Mouse (Mus musculus) layer of hippocampus, postnatal 10 days (tissue): ENCODE results near the gene Hcrtr2. TPM values are rescaled to one million over a fixed set of nuclear protein-coding genes. Genes with fewer than 3 reads are reported as not detected.

ENCODE experiments used
- DNase-seq, 2 experiments: peaks; one replicate each; pipeline ENCODE4 v3.0.0; 2021; ENCODE audit warnings: low spot score in 2 of 2
- long read RNA-seq: library from polyadenylated mRNA; stranded (forward); transcript quantifications from one replicate; pipeline ENCODE4 v2.0.0, GENCODE M21; 2023
- total RNA-seq, 2 experiments: library from RNA; stranded (reverse); gene quantifications; 2 replicates each; pipeline ENCODE4 v1.2.3; 2021

The Hcrtr2 gene
- total RNA-seq = 1 to 10 TPM; 5.8 to 6.5 TPM
- long read RNA-seq, partial matches to known transcripts = 1 of 6 reads
- long read RNA-seq, other reads (novel, unspliced or antisense) = 1 of 6 reads

DNA sequence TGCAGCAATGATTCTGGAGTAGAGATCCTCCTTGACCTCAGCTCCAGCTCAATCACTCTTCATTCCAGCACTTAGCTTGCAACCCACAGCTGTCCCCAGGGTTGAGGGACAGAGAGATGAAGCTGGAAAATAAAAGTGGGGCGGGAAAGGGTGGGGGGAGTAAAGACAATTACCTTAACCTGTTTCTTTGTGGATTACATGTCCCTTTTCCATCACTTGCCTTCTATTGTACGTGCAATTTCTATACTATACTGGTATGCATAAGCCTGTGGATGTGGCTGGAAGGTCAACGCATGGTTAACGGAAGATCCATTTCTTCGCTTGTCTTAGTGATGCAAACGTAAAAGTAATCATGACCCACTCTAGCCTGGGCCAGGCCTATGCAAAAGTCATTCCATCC, at the start of gene Hcrtr2:
Gene Hcrtr2 (minus strand): TSS at position 101 of the 400 bp plus-strand sequence.
- DNase-seq = no peak

DNA sequence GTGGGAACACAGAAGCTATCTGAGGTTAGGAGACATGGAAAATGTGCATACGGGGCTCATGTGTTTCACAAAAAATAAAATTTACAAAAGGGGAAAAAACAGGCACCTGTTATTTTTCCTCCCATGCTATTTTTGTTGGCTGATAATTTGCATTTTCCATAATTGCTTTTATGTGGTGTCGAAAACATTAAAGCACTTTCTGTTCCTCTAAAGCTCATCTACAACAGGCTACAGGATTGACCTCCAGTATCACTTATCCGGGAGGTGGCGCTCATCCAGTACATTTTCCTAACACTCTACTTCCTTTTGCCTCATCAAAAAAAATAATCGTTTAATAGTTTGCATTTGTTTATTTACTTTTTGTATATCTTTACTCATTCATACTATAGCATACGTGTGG, 41.2 kb upstream of the Hcrtr2 start:
- DNase-seq = no peak

DNA sequence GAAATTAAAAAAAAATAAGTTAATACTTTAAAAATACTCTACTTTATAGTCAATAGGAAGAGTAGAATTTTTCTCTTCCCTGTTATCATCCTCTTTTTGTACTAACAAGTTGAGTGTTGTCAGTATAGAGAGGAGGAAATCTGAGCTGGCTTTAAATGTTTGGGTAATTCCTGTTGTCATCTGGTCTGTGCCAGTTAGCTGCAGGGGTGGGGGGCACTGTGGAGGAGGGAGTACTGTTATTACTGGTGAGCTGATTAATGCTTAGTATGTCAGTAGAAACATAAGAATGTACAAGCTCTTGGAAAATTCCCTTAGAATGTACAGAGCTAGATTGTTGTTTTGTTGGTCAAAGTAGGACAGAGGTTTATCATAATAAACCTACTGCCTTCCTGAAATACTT, 36.7 kb upstream of the Hcrtr2 start:
- no peak for DNase-seq

DNA sequence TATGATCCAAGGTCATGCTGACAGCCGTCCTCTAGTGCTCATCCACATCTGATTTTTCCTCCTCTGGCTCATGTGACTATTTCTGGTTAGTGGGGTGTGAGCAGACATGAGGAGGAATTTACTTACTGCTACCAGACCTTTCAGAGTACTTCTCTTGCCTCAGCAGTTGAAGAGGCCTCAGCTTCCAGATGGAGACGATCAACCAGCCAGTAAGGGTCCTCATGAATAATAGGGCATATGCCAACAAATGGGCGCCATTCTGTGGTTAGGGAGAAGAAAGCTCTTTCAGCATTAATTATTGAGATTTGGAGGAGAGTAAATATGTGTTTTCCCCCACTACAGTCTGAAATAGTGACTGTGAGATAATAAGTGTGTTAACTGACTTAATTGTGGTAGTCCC, 28.7 kb upstream of the Hcrtr2 start:
- DNase-seq = no peak

DNA sequence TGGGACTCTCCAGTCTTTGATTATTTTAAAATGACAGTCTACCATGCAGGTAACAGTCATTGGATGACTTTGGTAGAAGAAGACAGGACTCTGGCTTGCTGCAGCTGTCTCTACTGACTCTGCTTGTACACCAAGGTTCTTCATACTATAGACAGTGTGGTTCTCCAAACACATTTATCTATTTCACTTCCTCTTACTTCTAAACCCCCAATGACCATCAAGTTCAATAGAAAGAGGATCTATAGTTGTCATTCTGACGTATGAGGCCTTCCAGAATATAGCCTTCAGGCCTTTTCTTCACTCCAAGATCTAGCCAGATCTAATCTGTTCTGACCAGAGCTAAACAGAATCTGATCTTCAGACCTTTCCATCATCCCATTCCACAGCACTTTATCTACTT, 23.6 kb upstream of the Hcrtr2 start:
- no peak for DNase-seq

DNA sequence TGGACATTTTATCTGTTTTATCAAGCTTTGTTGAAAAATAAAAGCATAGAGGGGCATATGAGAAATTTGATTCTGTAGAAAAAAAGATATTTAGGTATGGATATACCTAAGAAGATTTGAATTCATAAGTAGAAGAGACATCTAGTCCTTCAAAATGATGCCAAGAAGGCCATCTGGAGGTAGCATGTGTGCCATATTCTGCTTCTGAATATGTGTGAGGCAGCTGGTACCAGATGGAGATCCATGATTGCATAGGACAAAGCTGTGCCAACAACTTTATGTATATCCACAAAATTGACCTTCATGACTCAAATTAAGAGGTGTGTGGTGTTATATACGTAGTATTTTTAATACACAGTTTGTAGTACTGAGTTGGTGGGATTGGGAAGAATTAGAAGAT, 7.4 kb upstream of the Hcrtr2 start:
- no peak for DNase-seq

DNA sequence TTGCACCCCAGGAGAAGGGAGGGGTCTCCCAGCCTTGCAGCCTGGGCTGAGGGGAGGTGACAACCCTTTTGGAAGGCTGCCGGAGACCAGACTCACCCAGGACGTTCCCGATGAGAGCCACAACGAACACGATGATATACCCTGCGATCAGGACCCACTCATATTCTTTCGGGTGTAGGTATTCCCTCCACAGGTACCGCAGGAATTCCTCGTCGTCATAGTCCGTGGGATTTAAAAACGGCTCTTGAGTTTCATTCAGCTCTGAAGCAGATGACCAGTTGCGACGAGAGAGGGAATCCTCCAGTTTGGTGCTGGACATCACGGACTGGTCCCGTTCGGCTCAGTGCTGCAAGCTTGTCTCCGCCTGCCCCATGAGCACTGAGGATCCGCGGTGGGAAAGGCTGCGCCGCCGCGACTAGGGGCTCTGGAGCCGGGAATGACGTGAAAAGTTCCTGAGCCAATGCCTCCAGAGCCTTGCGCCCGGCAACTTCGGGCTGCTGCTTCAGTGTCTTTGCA, 412 bp downstream of the Hcrtr2 start:
- DNase-seq = peak; percentile 34 to 41

DNA sequence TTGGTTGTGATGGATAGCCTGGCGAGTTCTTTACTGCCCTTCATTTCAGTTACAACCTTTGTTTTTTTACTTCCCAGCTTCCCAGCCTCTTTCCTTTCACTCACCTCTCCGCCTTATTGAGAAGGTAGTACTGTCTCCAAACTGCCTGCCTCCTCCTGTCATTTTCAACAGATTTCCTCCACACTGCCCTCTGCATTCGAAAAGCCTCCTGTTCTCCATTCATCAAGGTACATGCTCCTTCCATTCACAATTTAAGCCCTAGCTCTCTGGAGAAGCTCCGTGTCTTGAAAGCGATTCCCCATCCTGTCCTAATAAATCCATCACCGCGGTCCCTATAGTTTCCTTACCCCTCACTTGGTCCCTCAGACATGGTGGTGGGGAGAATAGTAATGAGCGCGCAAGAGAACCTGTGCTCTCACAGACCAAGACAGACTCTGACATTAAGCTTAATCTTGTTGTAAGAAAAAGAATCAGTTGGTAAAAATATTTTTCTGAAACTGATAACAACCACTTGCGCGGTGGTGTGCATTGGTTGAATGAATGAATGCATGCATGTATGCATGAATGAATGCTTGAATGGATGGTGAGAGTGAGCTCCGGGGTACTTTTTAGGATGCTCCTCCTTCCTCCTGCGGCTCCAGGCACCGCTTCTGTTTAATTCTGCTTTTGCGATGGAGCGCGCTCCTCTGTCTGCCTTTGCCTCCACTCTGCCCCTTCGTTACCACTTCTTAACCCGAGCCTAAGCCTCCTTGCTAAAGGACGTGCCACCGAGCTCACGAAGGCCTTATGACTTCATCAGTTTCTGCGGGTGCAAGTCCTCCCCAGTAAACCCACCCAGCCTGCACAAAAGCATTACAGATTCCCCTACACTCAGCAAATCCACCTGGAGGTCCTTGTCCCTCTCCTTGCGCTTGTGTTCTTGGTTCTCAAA, 1.3 kb downstream of the Hcrtr2 start:
- peak; percentile 5 to 21 for DNase-seq

DNA sequence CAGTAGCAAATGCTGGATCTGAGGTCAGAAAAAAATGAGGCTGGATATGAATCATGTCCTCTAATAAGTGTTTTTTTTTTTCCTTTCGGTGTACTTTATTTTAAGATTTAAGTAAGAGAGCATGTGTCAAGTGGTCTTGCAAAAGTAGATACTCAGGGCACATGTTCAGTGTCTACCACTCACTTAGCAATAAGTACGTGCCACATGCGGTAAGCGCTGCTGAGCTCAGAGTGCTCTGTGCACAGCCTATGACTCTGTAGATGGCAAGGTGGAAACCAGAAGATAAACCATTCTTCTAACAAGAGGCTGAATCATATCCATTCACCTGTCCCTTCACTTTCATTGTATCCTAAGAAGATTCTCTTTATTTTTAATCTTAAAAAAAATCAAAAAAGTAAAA, 2.1 kb downstream of the Hcrtr2 start:
- DNase-seq = no peak

DNA sequence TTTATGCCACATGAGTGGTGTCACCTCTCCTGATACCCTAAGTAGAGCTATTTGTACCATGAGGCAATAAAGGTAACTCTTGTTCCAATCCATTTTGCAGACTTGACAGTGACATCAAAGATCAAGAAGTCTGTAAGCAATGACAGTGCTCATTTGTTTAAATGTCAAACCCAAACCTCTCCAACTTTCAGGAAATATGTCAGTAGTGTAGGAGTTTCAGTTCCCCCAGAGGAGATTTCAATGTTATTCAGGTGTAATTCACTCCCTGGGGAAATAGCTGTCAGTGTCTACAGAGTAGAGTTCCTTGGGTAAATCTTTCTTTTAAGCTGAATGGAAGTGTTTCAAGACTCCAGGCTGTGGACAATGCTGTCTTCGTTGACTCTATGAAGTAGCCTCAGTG, 2.9 kb downstream of the Hcrtr2 start:
- DNase-seq = no peak

DNA sequence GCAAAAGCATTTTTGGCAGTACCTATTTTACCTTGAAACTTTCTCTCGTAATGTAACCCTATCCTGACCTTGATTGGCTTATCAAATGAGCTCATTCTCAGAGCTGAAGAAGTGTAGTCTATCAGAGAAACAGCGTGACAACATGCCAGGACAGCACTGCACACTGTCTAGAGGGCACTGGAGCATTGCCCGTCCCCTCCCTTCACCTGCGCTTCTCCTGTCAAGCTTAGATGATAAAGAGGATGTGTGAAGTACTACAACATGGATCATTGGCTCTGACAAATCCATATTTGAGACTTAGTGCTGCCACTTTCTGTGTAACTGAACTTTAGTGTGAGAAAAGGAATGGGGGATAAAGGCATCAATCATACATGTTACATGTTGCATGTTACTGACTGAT, 5.4 kb downstream of the Hcrtr2 start:
- DNase-seq = no peak

DNA sequence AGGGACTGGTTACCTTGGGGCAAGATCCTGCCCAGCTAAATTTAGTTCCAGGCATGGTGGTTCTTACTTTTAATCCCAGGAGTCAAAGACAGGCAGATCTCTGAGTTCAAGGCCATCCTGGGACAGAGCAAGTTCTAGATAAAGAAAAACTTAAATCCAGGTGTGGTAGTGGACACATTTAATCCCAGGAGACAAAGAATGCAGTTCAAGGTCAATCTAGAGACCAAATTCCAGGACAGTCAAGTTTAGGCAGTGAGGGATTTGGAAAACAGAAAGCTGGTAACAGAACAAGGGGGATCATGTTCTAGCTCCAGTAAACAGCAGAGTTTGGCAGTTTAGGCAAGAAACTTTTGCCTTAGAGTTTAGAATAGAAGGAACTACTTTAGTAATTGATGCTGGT, 8.6 kb downstream of the Hcrtr2 start:
- no peak for DNase-seq

DNA sequence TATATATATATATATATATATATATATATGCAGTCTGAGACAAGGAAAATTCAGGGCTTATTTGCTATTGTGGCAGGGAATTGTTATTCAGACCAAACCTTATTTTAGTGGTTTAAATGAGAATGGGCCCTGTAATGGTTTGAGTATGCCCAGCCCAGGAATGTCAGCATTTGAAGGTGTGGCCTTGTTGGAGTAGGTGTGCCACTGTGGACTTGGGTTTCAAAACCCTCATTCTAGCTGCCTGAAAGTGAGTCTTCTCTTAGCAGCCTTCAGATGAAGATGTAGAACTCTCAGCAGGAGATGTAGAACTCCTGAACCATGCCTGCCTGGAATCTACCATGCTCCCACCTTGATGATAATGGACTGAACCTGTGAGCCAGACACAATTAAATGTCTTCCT, 9.7 kb downstream of the Hcrtr2 start:
- DNase-seq = no peak

DNA sequence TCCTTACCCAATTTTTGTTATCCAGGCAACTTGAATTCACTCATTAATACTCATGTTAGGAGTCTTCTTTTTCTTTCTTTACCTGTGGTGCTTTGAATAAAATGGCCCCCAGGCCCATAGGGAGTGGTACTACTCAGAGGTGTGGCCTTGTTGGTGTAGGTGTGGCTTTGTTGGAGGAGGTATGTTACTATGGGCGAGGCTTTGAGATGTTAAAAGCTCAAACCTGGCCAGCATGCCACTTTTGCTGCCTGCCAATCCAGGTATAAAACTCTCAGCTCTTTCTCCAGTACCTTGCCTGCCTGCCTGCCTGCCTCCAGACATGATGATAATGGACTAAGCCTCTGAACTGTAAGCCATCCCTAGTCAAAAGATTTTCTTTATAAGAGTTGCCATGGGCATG, 11.4 kb downstream of the Hcrtr2 start:
- DNase-seq = no peak

DNA sequence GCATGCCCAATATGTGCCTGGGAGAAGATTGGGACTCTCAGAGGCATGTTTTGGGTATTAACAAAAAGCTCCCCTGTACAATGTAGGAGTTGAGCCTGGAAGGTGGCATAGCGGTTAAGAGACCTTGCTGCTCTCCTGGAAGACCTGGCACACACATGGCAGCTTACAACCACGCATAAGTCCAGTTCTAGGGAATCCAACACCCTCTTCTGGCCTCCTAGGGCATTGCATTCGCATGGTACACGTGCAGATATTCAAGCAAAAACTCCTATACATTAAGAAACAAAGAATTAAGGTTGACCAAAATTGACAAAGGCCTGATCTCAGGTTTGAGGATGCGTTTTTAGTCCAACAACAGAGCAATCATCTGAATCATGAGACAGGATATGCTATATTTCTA, 32.3 kb downstream of the Hcrtr2 start:
- DNase-seq = no peak

DNA sequence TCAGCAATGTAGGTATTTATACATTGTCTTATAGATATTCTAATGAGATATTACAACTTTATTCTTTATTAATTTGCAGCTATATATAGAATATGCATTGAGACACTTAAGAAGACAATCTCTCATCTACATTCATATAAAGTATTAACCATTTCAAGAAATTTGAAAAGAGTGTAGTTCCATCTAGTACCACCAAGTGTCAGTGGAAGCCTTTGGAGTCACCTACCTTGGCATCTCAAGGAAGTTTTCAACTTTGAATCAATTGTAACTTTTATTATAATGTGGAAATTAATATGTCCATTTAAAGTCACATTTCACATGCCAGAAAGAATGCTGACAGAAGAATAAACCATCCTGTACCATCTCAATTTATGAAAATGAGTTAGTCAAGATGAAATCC, 52.8 kb downstream of the Hcrtr2 start:
- no peak for DNase-seq

DNA sequence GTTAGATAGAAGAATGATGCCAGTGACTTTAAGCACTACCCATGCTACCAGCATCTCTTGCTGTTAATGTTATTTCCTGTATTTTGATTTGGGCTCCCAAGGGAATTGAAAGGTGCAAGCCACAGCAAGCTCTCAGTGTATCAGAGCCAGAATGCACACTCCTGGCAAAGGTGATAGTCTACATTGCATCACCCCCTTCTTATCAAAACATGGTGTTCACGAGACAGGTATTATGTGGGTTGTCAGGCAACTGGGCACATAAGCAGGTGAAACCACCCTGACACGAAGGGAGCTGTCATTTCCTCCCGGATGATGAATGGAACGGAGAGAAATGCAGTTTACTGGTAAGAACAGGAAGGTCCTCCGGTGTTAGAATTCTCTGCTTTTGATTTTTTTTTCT, 65.9 kb downstream of the Hcrtr2 start:
- no peak for DNase-seq

DNA sequence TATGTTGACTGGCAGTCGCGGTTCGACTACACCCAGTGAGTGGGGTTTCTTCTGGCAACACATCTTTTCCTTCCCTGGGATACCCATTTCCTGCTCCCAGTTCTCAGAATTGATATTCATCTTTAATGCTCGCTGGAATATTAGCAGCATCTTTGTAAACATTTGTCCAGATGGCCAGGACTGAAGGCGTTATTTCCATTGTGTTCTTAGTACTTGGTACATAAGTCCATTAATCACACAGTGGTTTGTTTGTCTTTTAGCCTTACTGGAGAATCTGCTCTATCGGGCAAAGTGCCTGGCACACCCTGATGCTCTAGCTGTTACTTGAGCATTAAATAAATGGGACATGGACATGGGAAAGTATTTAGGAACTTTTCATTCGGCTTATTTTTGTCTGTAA, 71.1 kb downstream of the Hcrtr2 start:
- DNase-seq = no peak

DNA sequence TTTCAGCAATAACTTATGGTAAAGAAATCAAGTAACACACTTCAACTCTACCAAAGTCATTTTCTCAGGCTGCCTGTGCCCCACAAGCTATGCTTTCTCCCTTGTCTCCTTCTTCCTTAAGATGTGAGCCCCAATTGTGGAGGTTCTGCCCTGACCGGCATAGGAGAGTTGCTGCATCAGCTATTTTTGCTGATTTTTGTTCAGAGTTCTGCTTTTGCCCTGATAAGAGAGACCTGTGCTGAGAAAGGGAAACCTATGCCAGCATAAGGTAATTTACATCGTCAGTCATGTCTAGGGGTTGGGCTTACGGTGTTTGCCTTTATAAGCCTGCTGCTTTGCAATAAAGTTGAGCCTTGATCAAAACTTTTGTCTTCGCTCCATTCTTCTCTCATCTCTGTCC, 71.5 kb downstream of the Hcrtr2 start:
- no peak for DNase-seq

DNA sequence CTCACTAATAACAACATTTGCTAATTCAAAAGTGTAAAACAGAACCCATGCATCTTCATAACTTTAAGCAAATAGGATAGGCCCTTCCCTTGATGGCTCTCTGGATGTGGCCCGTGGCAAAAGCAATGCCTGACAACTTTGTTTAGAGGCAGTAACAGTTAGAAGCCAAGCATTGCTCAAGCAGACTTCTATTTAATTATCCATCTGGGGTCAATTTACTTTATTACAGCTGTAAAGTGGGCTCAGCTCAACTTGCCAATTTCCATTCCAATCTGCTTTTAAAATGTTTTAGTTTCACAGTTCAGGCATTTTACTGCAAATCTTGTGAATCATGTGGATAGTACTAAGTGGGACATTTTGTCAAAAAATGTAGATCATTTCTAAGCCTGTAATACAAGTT, 81.3 kb downstream of the Hcrtr2 start:
- DNase-seq = no peak

DNA sequence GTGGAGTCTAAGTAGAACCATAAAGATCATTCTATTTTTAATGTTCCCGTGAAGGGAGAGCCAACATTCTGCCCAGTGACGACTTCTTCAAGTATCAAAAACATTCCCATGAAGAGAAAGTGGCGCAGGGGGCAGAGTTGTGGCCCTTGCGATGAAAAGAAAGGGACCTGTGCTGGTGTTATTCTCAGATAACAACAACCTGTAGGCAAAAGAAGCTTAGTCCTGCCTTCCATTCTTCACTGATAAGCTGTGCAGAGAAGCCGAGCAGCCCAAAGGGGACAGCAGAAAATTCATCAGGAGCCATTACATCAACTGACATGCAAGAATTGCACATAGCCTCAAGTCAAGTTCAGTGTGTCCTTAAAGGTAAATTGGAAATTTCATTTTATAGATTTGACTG, 85.7 kb downstream of the Hcrtr2 start:
- DNase-seq = no peak

DNA sequence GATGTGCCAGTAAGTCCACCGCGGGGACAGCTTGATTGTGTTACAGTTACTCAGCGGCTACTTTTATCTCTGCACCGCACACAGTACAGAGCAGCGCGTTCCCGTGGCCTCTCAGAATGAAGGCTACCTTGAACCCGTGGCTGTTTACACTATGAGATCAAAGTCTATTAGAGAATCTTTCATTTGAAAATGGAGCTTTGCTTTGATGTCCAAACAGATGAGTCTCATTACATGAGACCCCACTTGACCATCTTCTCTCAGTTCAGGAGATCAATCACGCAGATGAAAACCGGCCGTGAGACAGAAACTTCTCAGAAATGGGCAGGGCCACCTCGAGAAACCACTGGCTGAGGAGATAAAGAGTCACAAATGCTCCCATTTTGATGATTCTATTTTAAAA, 86.4 kb downstream of the Hcrtr2 start:
- DNase-seq = no peak

DNA sequence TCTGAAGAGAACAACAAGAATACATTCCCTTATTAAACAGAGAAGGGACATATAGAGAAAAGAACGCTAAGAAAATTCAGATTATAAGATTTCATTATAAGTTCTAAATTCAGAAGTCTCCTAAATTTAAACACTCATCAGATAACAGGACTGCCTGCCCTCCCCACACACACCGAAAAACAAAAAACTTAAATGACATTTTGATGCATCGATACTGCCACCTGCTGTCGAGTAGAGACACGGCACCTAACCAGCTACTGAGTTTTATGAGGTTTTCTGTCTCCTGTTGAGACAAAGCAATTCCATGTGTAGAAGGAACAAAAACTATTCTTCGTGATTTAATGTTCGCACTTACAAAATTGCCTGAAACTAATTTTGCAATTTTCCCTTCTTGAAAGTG, 87.0 kb downstream of the Hcrtr2 start:
- peak; percentile 80 for DNase-seq
